Mouse (Mus musculus) midbrain, postnatal 0 days (tissue): ENCODE results near the gene Ssbp3. TPM values are rescaled to one million over a fixed set of nuclear protein-coding genes. Genes with fewer than 3 reads are reported as not detected.

ENCODE experiments used
- ATAC-seq: fragments of 200-750 bp; cut with Nextera tagmentation; 2 replicates; pipeline ENCODE4 v1.8.0; 2017; ENCODE audit warnings: moderate number of reproducible peaks, mild to moderate bottlenecking, moderate TSS enrichment, moderate library complexity; ENCODE audit not compliant: low FRiP score
- DNase-seq: peaks from one replicate; pipeline ENCODE4 v3.0.0-alpha.2; 2015; ENCODE audit warnings: low spot score
- H3K27ac ChIP-seq: fragments of 300-500 bp; sonication (generic); 2 replicates; pipeline ENCODE4 v1.5.1; 2014; ENCODE audit warnings: low read depth, mild to moderate bottlenecking, low read length, mixed read lengths
- H3K27me3 ChIP-seq: fragments of 300-500 bp; sonication (generic); 2 replicates; pipeline ENCODE4 v1.6.1; 2014; ENCODE audit warnings: low read length, control low read depth, mixed read lengths; ENCODE audit not compliant: insufficient read depth
- H3K36me3 ChIP-seq: fragments of 300-500 bp; sonication (generic); 2 replicates; pipeline ENCODE4 v1.6.1; 2014; ENCODE audit warnings: low read length, control low read depth, mixed read lengths; ENCODE audit not compliant: insufficient read depth
- H3K4me1 ChIP-seq: fragments of 300-500 bp; sonication (generic); 2 replicates; pipeline ENCODE4 v1.6.1; 2014; ENCODE audit warnings: mild to moderate bottlenecking, control low read depth, antibody characterized with exemption, low read length, mixed read lengths; ENCODE audit not compliant: insufficient read depth
- H3K4me2 ChIP-seq: fragments of 300-500 bp; sonication (generic); 2 replicates; pipeline ENCODE4 v1.6.1; 2014; ENCODE audit warnings: low read depth, mild to moderate bottlenecking, low read length, mixed read lengths; ENCODE audit not compliant: poor library complexity, severe bottlenecking
- H3K4me3 ChIP-seq: fragments of 300-500 bp; sonication (generic); 2 replicates; pipeline ENCODE4 v1.5.1; 2014; ENCODE audit warnings: low read depth, mild to moderate bottlenecking, low read length, moderate library complexity
- H3K9ac ChIP-seq: fragments of 300-500 bp; sonication (generic); replicated peaks from 2 replicates; pipeline ENCODE4 v1.6.1; 2014; ENCODE audit warnings: mild to moderate bottlenecking, low read length, moderate library complexity, mixed read lengths; ENCODE audit not compliant: poor library complexity, severe bottlenecking
- H3K9me3 ChIP-seq: fragments of 300-500 bp; sonication (generic); 2 replicates; pipeline ENCODE4 v1.6.1; 2016; ENCODE audit warnings: low read length, control low read depth
- CTCF ChIP-seq: IDR thresholded peaks from 2 replicates; pipeline ENCODE4 v1.5.1; 2016; ENCODE audit warnings: antibody characterized with exemption, mild to moderate bottlenecking
- WGBS: fragments of 180-500 bp; shearing (Covaris S2); extraction: QIAGEN DNeasy Blood & Tissue Kit; methylation state at CpG from one replicate; pipeline ENCODE4 v1.1.7; 2014; 5-methylcytosine and 5-hydroxymethylcytosine counted together
- polyA plus RNA-seq: library from polyadenylated mRNA; unstranded; fragments of >200 nt; fragmentation: Nextera tagmentation; extraction: Ambion mirVana; gene quantifications from 2 replicates; pipeline ENCODE4 v1.2.1, GENCODE M21; 2015
- total RNA-seq: library from RNA; depleted of rRNA; stranded (reverse); fragments of >200 nt; gene quantifications from 2 replicates; pipeline ENCODE4 v1.2.3, GENCODE M21; 2014

The Ssbp3 gene
- total and polyA plus RNA-seq, 2 experiments from 2014 or later: 126 to 172 TPM

- Histone ChIP-seq H3K4me3 (no peak overlapping the region), H3K9ac (no peak overlapping the region), H3K9me3 (no peaks in the 10 kb centered on the region), H3K27me3 (no peaks in the 10 kb centered on the region), H3K4me1 (peaks cover 7% of the 10 kb centered on the region; the same call in 1 of the 2 replicates), H3K36me3 (no peaks in the 10 kb centered on the region), H3K27ac (no peak overlapping the region), H3K4me2 (no peak overlapping the region)
- DNase-seq: no peak
- WGBS: 59% methylated on average over 2 of the region's 2 CpGs
- TF ChIP-seq CTCF: no peak
- ATAC-seq: no peak
These were observed 66.1 kb downstream of the Ssbp3 start for GRCm38 (mm10) chr4:106976576-106976975.

- no peak for TF ChIP-seq CTCF
- 8% methylated on average over 6 of the region's 6 CpGs for WGBS
- DNase-seq: no peak
- no peak for ATAC-seq
- Histone ChIP-seq H3K4me3 (no peak overlapping the region), H3K4me1 (peaks cover 7% of the 10 kb centered on the region; the same call in 1 of the 2 replicates), H3K27ac (no peak overlapping the region), H3K36me3 (no peaks in the 10 kb centered on the region), H3K27me3 (no peaks in the 10 kb centered on the region), H3K4me2 (no peak overlapping the region), H3K9ac (no peak overlapping the region), H3K9me3 (no peaks in the 10 kb centered on the region)
These were observed 66.7 kb downstream of the Ssbp3 start for GRCm38 (mm10) chr4:106977218-106977651.

- 49% methylated on average over 8 of the region's 8 CpGs for WGBS
- Histone ChIP-seq H3K4me2 (no peak overlapping the region), H3K36me3 (no peaks in the 10 kb centered on the region), H3K27me3 (no peaks in the 10 kb centered on the region), H3K9ac (no peak overlapping the region), H3K4me3 (no peak overlapping the region), H3K4me1 (peaks cover 11% of the 10 kb centered on the region; the same call in 1 of the 2 replicates), H3K9me3 (no peaks in the 10 kb centered on the region), H3K27ac (no peak overlapping the region)
- DNase-seq (no peak), ATAC-seq (no peak)
- no peak for TF ChIP-seq CTCF
These were observed 67.9 kb downstream of the Ssbp3 start for GRCm38 (mm10) chr4:106978376-106978775.

DNA sequence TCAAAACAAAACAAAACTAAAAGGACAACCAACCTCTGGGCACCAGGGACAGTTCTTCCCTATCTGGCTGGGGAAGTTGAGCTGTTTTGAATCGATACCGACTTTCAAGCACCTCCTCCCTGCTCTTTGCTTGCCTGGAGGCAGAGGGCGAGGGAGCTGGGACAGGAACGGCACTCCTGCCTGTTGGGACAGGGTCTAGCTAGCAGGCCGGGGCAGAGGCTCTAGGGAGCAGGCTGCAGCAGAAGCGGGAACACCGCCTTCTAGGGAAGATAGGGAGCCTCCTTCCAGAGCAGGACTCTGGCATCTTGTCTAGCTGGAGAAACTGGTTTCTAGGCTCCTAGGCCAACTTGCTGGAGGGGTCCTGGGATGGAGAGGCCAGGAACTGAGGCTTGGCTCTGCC, 70.2 kb downstream of the Ssbp3 start:
- Histone ChIP-seq H3K9me3 (no peaks in the 10 kb centered on the region), H3K27me3 (no peaks in the 10 kb centered on the region), H3K36me3 (no peaks in the 10 kb centered on the region), H3K4me2 (no peak overlapping the region), H3K27ac (no peak overlapping the region), H3K4me1 (peaks cover 16% of the 10 kb centered on the region), H3K9ac (no peak overlapping the region), H3K4me3 (no peak overlapping the region)
- DNase-seq (no peak), ATAC-seq (no peak)
- no peak for TF ChIP-seq CTCF
- WGBS: 42% methylated on average over 7 of the region's 7 CpGs

DNA sequence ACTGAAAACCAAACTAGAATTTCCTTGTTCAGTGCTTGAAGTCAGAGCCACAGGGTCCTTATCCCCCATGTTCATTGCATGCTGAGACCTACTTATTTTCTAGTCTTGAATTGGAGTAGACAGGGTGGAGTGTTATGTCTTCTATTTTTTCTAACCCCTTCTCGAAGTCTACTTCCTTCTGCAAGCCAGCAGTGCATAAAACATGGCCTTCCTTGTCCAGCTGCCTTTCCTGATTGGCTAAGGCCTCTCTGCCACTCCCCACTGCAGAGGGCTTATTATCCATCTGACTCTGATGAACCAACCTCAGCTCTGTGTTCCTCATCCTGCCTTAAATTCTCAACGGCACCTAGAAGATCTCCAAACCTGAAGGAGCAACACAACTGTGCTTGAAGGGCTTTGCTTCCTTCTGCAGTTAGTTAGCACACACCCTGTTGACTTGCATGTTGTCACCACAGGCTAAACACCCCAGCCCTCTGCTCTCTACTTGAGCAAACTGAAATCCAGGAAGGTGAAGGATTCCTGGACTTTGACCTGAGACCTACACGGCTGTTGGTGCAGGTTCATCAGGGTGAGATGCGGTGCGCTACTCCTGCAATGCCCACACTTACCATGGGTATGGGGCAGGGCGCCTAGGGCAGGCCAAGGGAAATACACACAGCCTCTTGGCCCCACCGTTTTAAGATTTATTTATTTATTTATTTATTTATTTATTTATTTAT, 71.0 kb downstream of the Ssbp3 start:
- H3K9ac ChIP-seq: no peak overlapping the region
- 84% methylated on average over 7 of the region's 7 CpGs for WGBS
- ATAC-seq (no peak), DNase-seq (no peak)
- no peaks in the 10 kb centered on the region for H3K36me3 ChIP-seq
- H3K4me2 ChIP-seq: no peak overlapping the region
- TF ChIP-seq CTCF: no peak
- H3K9me3 ChIP-seq: no peaks in the 10 kb centered on the region
- peaks cover 18% of the 10 kb centered on the region for H3K4me1 ChIP-seq
- H3K4me3 ChIP-seq: no peak overlapping the region
- H3K27me3 ChIP-seq: no peaks in the 10 kb centered on the region
- no peak overlapping the region for H3K27ac ChIP-seq

- Histone ChIP-seq H3K27ac (no peak overlapping the region), H3K4me2 (no peak overlapping the region), H3K4me3 (no peak overlapping the region), H3K4me1 (peaks cover 16% of the 10 kb centered on the region), H3K9ac (no peak overlapping the region), H3K36me3 (no peaks in the 10 kb centered on the region), H3K9me3 (no peaks in the 10 kb centered on the region), H3K27me3 (no peaks in the 10 kb centered on the region)
- ATAC-seq (no peak), DNase-seq (no peak)
- TF ChIP-seq CTCF: no peak
- WGBS: 55% methylated on average over 4 of the region's 4 CpGs
These were observed 72.0 kb downstream of the Ssbp3 start for GRCm38 (mm10) chr4:106982344-106983121.
